8 mouse cellular contexts compared by ENCODE assay signal in the genomic region with DNA sequence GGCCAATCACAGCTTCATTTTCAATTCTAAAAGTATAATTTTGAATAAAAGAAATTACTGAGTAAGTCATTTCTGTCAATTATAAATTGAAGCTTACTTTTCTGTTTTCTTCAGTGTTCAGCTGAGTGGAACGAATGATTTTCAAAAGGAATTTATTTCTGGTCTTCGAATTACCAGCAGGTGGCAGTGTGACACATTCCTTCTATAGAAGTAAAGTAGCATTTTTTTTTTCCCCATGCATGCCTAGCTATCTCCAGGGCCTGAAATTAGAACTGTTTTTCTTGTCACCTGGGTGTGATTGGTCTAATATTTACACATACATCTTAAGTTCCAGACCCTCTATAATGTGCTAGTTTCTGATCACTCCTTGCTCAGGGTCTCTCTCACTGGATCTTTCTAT.
DNase-seq lines count a peak whose midpoint lies in the region; ATAC-seq and TF ChIP-seq lines count a peak whose summit lies in the region.
"Had no signal": no experiment of that assay in that cellular context is flagged by ENCODE, and none has a peak within 500 bp of the region (broad histone marks: within the 10 kb centered on the region; RNA-seq: fewer than 3 reads in every experiment).

No protein-coding gene starts in this region.

- no peak overlapping the region for H3K9ac ChIP-seq in midbrain, postnatal 0 days (replicated peaks; ENCODE audit: low read length, poor library complexity, severe bottlenecking)
- H3K9ac ChIP-seq in midbrain, embryonic 15.5 days = no peak overlapping the region
- H3K9ac ChIP-seq: liver, embryonic 14.5 days had no signal

- no peak overlapping the region for H3K4me2 ChIP-seq in midbrain, postnatal 0 days (ENCODE audit: low read depth, low read length, poor library complexity, severe bottlenecking)
- H3K4me2 ChIP-seq in midbrain, embryonic 15.5 days = no peak overlapping the region

- H3K4me3 ChIP-seq in midbrain, postnatal 0 days (ENCODE audit: low read depth, low read length) = no peak overlapping the region
- H3K4me3 ChIP-seq in midbrain, embryonic 15.5 days = no peak overlapping the region

- ATAC-seq in midbrain, postnatal 0 days (ENCODE audit: low FRiP score) = no peak
- no peak for ATAC-seq in midbrain, embryonic 15.5 days (replicated peaks)

- no peaks in the 10 kb centered on the region for H3K36me3 ChIP-seq in midbrain, postnatal 0 days (ENCODE audit: insufficient read depth, low read length)
- no peaks in the 10 kb centered on the region for H3K36me3 ChIP-seq in midbrain, embryonic 15.5 days (replicated peaks)
- no peaks in the 10 kb centered on the region for H3K36me3 ChIP-seq in splenic B cell, adult 2 months (ENCODE audit: control insufficient read depth, insufficient read depth, low read length, poor library complexity, severe bottlenecking)

- peak; percentile 67 for TF ChIP-seq CTCF in midbrain, postnatal 0 days (IDR thresholded peaks at IDR 0.05)

- H3K27ac ChIP-seq in midbrain, postnatal 0 days (ENCODE audit: low read depth, low read length) = no peak overlapping the region
- H3K27ac ChIP-seq in midbrain, embryonic 15.5 days = no peak overlapping the region
- H3K27ac ChIP-seq: liver, embryonic 14.5 days had no signal

- no peaks in the 10 kb centered on the region for H3K4me1 ChIP-seq in midbrain, postnatal 0 days (ENCODE audit: insufficient read depth, low read length)
- H3K4me1 ChIP-seq in midbrain, embryonic 15.5 days = no peaks in the 10 kb centered on the region

- no peaks in the 10 kb centered on the region for H3K9me3 ChIP-seq in midbrain, postnatal 0 days (ENCODE audit: low read length)
- H3K9me3 ChIP-seq in midbrain, embryonic 15.5 days = no peaks in the 10 kb centered on the region

- WGBS in midbrain, postnatal 0 days = 21% methylated on average over 2 of the region's 2 CpGs
- 25% methylated on average over 2 of the region's 2 CpGs for WGBS in midbrain, embryonic 15.5 days

- no peaks in the 10 kb centered on the region for H3K27me3 ChIP-seq in midbrain, postnatal 0 days (ENCODE audit: insufficient read depth, low read length)
- no peaks in the 10 kb centered on the region for H3K27me3 ChIP-seq in midbrain, embryonic 15.5 days (replicated peaks)
- H3K27me3 ChIP-seq in splenic B cell, adult 2 months (ENCODE audit: control insufficient read depth, insufficient read depth, low read length, poor library complexity, severe bottlenecking) = no peaks in the 10 kb centered on the region

- DNase-seq in heart, postnatal 14 days = peak; percentile 1 to 4
- no peak for DNase-seq in heart, adult 18-20 months
- DNase-seq in midbrain, postnatal 0 days (ENCODE audit: low spot score) = peak; percentile 44
- DNase-seq in embryo, embryonic 11.5 days (ENCODE audit: low read depth, low spot score) = peak; percentile 31
- peak; percentile 48 for DNase-seq in splenic B cell, adult 2 months (ENCODE audit: low read depth, low spot score)
- DNase-seq in thymus, postnatal 25 days = no peak

- intact Hi-C loops in heart, postnatal 14 days (cut with DNase I) = loop anchor here (2.0 kb wide), 1 partner anchor 504 kb away; no protein-coding TSS in a partner anchor

Comparison
In these comparisons a context has a peak if more than half of its experiments do, and no peak if none do; other contexts are left out.
1. DNase-seq: peak in heart, postnatal 14 days (2 of 2), midbrain, postnatal 0 days (single experiment), embryo, embryonic 11.5 days (single experiment) and splenic B cell, adult 2 months (single experiment); none in heart, adult 18-20 months (0 of 2) and thymus, postnatal 25 days (single experiment).